Mouse (Mus musculus): ENCODE measurements around the gene 4833439L19Rik.

Gene 4833439L19Rik

GRCm38 (mm10) chr13:54581385-54581784 is 16.1 kb upstream of the 4833439L19Rik start:
- no peak for DNase-seq

- no peak for DNase-seq
Observed at GRCm38 (mm10) chr13:54577652-54578507, 12.6 kb upstream of the 4833439L19Rik start.

- DNase-seq, result no peak
Observed at GRCm38 (mm10) chr13:54575489-54575888, 10.3 kb upstream of the 4833439L19Rik start.

GRCm38 (mm10) chr13:54574854-54575481 is 9.7 kb upstream of the 4833439L19Rik start, which contains the start of gene Arl10:
Arl10 (plus strand) TSS chr13:54575015.
- DNase-seq, result peak; percentile 61

GRCm38 (mm10) chr13:54572621-54573020 is 7.4 kb upstream of the 4833439L19Rik start:
- DNase-seq, result no peak

GRCm38 (mm10) chr13:54571637-54572036 is 6.4 kb upstream of the 4833439L19Rik start:
- DNase-seq, result no peak

- DNase-seq, result no peak
Observed at GRCm38 (mm10) chr13:54570736-54571135, 5.5 kb upstream of the 4833439L19Rik start.

GRCm38 (mm10) chr13:54569282-54569681 is 4.0 kb upstream of the 4833439L19Rik start:
- DNase-seq, result no peak

- DNase-seq, result no peak
Observed at GRCm38 (mm10) chr13:54568380-54568779, 3.1 kb upstream of the 4833439L19Rik start.

- DNase-seq, result peak; percentile 63
Observed at GRCm38 (mm10) chr13:54565594-54566345, 535 bp upstream of the 4833439L19Rik start.

- DNase-seq, result no peak
Observed at GRCm38 (mm10) chr13:54564232-54565200, 719 bp downstream of the 4833439L19Rik start.

GRCm38 (mm10) chr13:54562562-54562961 is 2.7 kb downstream of the 4833439L19Rik start:
- DNase-seq, result no peak

GRCm38 (mm10) chr13:54560608-54561007 is 4.6 kb downstream of the 4833439L19Rik start:
- no peak for DNase-seq

GRCm38 (mm10) chr13:54559656-54560055 is 5.6 kb downstream of the 4833439L19Rik start:
- no peak for DNase-seq

GRCm38 (mm10) chr13:54557652-54558051 is 7.6 kb downstream of the 4833439L19Rik start:
- no peak for DNase-seq

GRCm38 (mm10) chr13:54556796-54557195 is 8.4 kb downstream of the 4833439L19Rik start:
- peak; percentile 93 for DNase-seq

GRCm38 (mm10) chr13:54556176-54556575 is 9.1 kb downstream of the 4833439L19Rik start:
- DNase-seq, result no peak

GRCm38 (mm10) chr13:54548036-54548435 is 17.2 kb downstream of the 4833439L19Rik start:
- no peak for DNase-seq

GRCm38 (mm10) chr13:54532134-54532533 is 33.1 kb downstream of the 4833439L19Rik start:
- DNase-seq, result no peak

- no peak for DNase-seq
Observed at GRCm38 (mm10) chr13:54527140-54527539, 38.1 kb downstream of the 4833439L19Rik start.

GRCm38 (mm10) chr13:54521181-54521580 is 44.1 kb downstream of the 4833439L19Rik start:
- no peak for DNase-seq

GRCm38 (mm10) chr13:54520221-54520620 is 45.0 kb downstream of the 4833439L19Rik start:
- no peak for DNase-seq

Data from cerebellum, adult 11 months (tissue).